Mouse (Mus musculus): ENCODE results near the gene Crnkl1. TPM values are rescaled to one million over a fixed set of nuclear protein-coding genes. Genes with fewer than 3 reads are reported as not detected.
A peak's percentile ranks its signal among the peaks of the same experiment; 100 is the strongest.

Gene Crnkl1
- total RNA-seq (2017) = 58.6 and 85.0 TPM in 2 replicates

- ATAC-seq (replicated peaks in 1 of 2; ENCODE audit: insufficient read depth in 1 of 2, low FRiP score in 2 of 2, low TSS enrichment in 1 of 2, low read depth in 1 of 2, poor library complexity in 2 of 2, severe bottlenecking in 2 of 2) = peak; percentile 98 to 99
Measured at GRCm38 (mm10) chr2:145934339-145935231, at the start of gene Crnkl1, which contains the start of gene Cfap61. Gene Crnkl1 (minus strand): TSS chr2:145935014. Gene Cfap61 (plus strand): TSS chr2:145934784.

- ATAC-seq (replicated peaks in 1 of 2; ENCODE audit: insufficient read depth in 1 of 2, low FRiP score in 2 of 2, low TSS enrichment in 1 of 2, low read depth in 1 of 2, poor library complexity in 2 of 2, severe bottlenecking in 2 of 2) = no peak
Measured at GRCm38 (mm10) chr2:145982317-145983045, 47.7 kb upstream of the Crnkl1 start.

GRCm38 (mm10) chr2:145981699-145982112 is 46.9 kb upstream of the Crnkl1 start:
- no peak for ATAC-seq (replicated peaks in 1 of 2; ENCODE audit: insufficient read depth in 1 of 2, low FRiP score in 2 of 2, low TSS enrichment in 1 of 2, low read depth in 1 of 2, poor library complexity in 2 of 2, severe bottlenecking in 2 of 2)

GRCm38 (mm10) chr2:145980881-145981280 is 46.1 kb upstream of the Crnkl1 start:
- ATAC-seq (replicated peaks in 1 of 2; ENCODE audit: insufficient read depth in 1 of 2, low FRiP score in 2 of 2, low TSS enrichment in 1 of 2, low read depth in 1 of 2, poor library complexity in 2 of 2, severe bottlenecking in 2 of 2) = no peak

- no peak for ATAC-seq (replicated peaks in 1 of 2; ENCODE audit: insufficient read depth in 1 of 2, low FRiP score in 2 of 2, low TSS enrichment in 1 of 2, low read depth in 1 of 2, poor library complexity in 2 of 2, severe bottlenecking in 2 of 2)
Measured at GRCm38 (mm10) chr2:145979616-145980015, 44.8 kb upstream of the Crnkl1 start.

- ATAC-seq (replicated peaks in 1 of 2; ENCODE audit: insufficient read depth in 1 of 2, low FRiP score in 2 of 2, low TSS enrichment in 1 of 2, low read depth in 1 of 2, poor library complexity in 2 of 2, severe bottlenecking in 2 of 2) = no peak
Measured at GRCm38 (mm10) chr2:145972571-145972970, 37.8 kb upstream of the Crnkl1 start.

- ATAC-seq (replicated peaks in 1 of 2; ENCODE audit: insufficient read depth in 1 of 2, low FRiP score in 2 of 2, low TSS enrichment in 1 of 2, low read depth in 1 of 2, poor library complexity in 2 of 2, severe bottlenecking in 2 of 2) = no peak
Measured at GRCm38 (mm10) chr2:145971237-145972010, 36.6 kb upstream of the Crnkl1 start.

- ATAC-seq (replicated peaks in 1 of 2; ENCODE audit: insufficient read depth in 1 of 2, low FRiP score in 2 of 2, low TSS enrichment in 1 of 2, low read depth in 1 of 2, poor library complexity in 2 of 2, severe bottlenecking in 2 of 2) = no peak
Measured at GRCm38 (mm10) chr2:145970751-145971150, 35.9 kb upstream of the Crnkl1 start.

- no peak for ATAC-seq (replicated peaks in 1 of 2; ENCODE audit: insufficient read depth in 1 of 2, low FRiP score in 2 of 2, low TSS enrichment in 1 of 2, low read depth in 1 of 2, poor library complexity in 2 of 2, severe bottlenecking in 2 of 2)
Measured at GRCm38 (mm10) chr2:145961861-145962260, 27.0 kb upstream of the Crnkl1 start.

- no peak for ATAC-seq (replicated peaks in 1 of 2; ENCODE audit: insufficient read depth in 1 of 2, low FRiP score in 2 of 2, low TSS enrichment in 1 of 2, low read depth in 1 of 2, poor library complexity in 2 of 2, severe bottlenecking in 2 of 2)
Measured at GRCm38 (mm10) chr2:145958551-145958950, 23.7 kb upstream of the Crnkl1 start.

- no peak for ATAC-seq (replicated peaks in 1 of 2; ENCODE audit: insufficient read depth in 1 of 2, low FRiP score in 2 of 2, low TSS enrichment in 1 of 2, low read depth in 1 of 2, poor library complexity in 2 of 2, severe bottlenecking in 2 of 2)
Measured at GRCm38 (mm10) chr2:145958097-145958496, 23.3 kb upstream of the Crnkl1 start.

GRCm38 (mm10) chr2:145957450-145957849 is 22.6 kb upstream of the Crnkl1 start:
- ATAC-seq (replicated peaks in 1 of 2; ENCODE audit: insufficient read depth in 1 of 2, low FRiP score in 2 of 2, low TSS enrichment in 1 of 2, low read depth in 1 of 2, poor library complexity in 2 of 2, severe bottlenecking in 2 of 2) = peak; percentile 65 to 73; a peak in 3 of 4 replicates

GRCm38 (mm10) chr2:145956318-145956717 is 21.5 kb upstream of the Crnkl1 start:
- ATAC-seq (replicated peaks in 1 of 2; ENCODE audit: insufficient read depth in 1 of 2, low FRiP score in 2 of 2, low TSS enrichment in 1 of 2, low read depth in 1 of 2, poor library complexity in 2 of 2, severe bottlenecking in 2 of 2) = peak in 1 of 2 experiments; percentile 9; a peak in 1 of 4 replicates

GRCm38 (mm10) chr2:145955844-145956243 is 21.0 kb upstream of the Crnkl1 start:
- ATAC-seq (replicated peaks in 1 of 2; ENCODE audit: insufficient read depth in 1 of 2, low FRiP score in 2 of 2, low TSS enrichment in 1 of 2, low read depth in 1 of 2, poor library complexity in 2 of 2, severe bottlenecking in 2 of 2) = no peak

- peak in 1 of 2 experiments; percentile 33; a peak in 2 of 4 replicates for ATAC-seq (replicated peaks in 1 of 2; ENCODE audit: insufficient read depth in 1 of 2, low FRiP score in 2 of 2, low TSS enrichment in 1 of 2, low read depth in 1 of 2, poor library complexity in 2 of 2, severe bottlenecking in 2 of 2)
Measured at GRCm38 (mm10) chr2:145952726-145953125, 17.9 kb upstream of the Crnkl1 start.

- no peak for ATAC-seq (replicated peaks in 1 of 2; ENCODE audit: insufficient read depth in 1 of 2, low FRiP score in 2 of 2, low TSS enrichment in 1 of 2, low read depth in 1 of 2, poor library complexity in 2 of 2, severe bottlenecking in 2 of 2)
Measured at GRCm38 (mm10) chr2:145950239-145950638, 15.4 kb upstream of the Crnkl1 start.

GRCm38 (mm10) chr2:145949475-145950068 is 14.8 kb upstream of the Crnkl1 start:
- ATAC-seq (replicated peaks in 1 of 2; ENCODE audit: insufficient read depth in 1 of 2, low FRiP score in 2 of 2, low TSS enrichment in 1 of 2, low read depth in 1 of 2, poor library complexity in 2 of 2, severe bottlenecking in 2 of 2) = no peak

Data from hematopoietic stem cell, adult 5-6 weeks (primary cell).